Mouse (Mus musculus) embryonic fibroblast, embryonic 13.5 days (primary cell): ENCODE measurements around the gene Tmem266.

ENCODE experiments used
- CTCF ChIP-seq: IDR thresholded peaks from 2 replicates; pipeline ENCODE4 v1.5.1; 2011; ENCODE audit warnings: mild to moderate bottlenecking, control low read depth, low read length, moderate library complexity, borderline replicate concordance; ENCODE audit not compliant: insufficient read depth
- POLR2A ChIP-seq: IDR thresholded peaks from 2 replicates; pipeline ENCODE4 v1.6.1; 2011; ENCODE audit warnings: low read depth, mild to moderate bottlenecking, control low read depth, low read length, moderate library complexity

DNA sequence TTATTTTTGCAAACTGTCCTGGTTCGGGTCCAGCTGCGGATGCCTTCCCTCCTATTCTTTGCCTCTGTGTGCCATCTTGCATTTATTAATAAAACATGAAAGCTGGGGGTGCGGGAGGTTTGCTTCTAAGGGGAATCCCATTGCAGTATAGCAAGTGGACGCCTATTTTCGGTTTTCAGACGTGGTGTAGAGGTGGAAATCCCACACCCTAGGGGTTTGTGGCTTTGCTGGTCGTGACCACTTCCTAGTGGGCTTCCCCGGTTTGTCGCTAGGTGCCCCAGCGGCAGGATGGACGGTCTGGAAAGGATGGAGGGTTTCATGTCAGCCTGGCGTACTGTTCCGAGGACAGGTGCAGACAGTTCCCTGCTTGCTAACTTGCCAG lies 512 bp downstream of the Tmem266 start:
- TF ChIP-seq CTCF (no peak), POLR2A (no peak)
